Mouse (Mus musculus) ES-E14 (cell line): ENCODE data around the gene Coro1c. TPM values are rescaled to one million over a fixed set of nuclear protein-coding genes. Genes with fewer than 3 reads are reported as not detected.
A peak's percentile ranks its signal among the peaks of the same experiment; 100 is the strongest.

Experiments
- DNase-seq: peaks from one replicate; pipeline ENCODE4 v3.0.0-alpha.2; 2013; ENCODE audit warnings: low read depth, low spot score
- H3K27ac ChIP-seq: 2 replicates; pipeline ENCODE4 v1.5.1; 2012; ENCODE audit warnings: low read depth, mild to moderate bottlenecking, low read length, moderate library complexity, mixed read lengths; ENCODE audit not compliant: poor library complexity, insufficient read depth, severe bottlenecking
- H3K36me3 ChIP-seq: 2 replicates; pipeline ENCODE4 v1.6.1; 2012; ENCODE audit warnings: mild to moderate bottlenecking, low read length, moderate library complexity, mixed read lengths; ENCODE audit not compliant: control insufficient read depth, poor library complexity, insufficient read depth, severe bottlenecking
- H3K4me1 ChIP-seq, 2 experiments: fragments of 150-350 bp in 1 of 2; sonication (generic) in 1 of 2; 2 replicates each; pipeline ENCODE4 v1.6.1; 2012; ENCODE audit warnings: low read length in 2 of 2, mild to moderate bottlenecking in 1 of 2, mixed read lengths in 1 of 2; ENCODE audit not compliant: control insufficient read depth in 2 of 2, insufficient read depth in 2 of 2, poor library complexity in 1 of 2
- H3K4me3 ChIP-seq, 2 experiments: fragments of 150-350 bp in 1 of 2; sonication (generic) in 1 of 2; 2 replicates each; pipeline ENCODE4 v1.5.1; 2012; ENCODE audit warnings: low read length in 2 of 2, low read depth in 1 of 2, mild to moderate bottlenecking in 1 of 2, mixed read lengths in 1 of 2; ENCODE audit not compliant: insufficient read depth in 1 of 2, poor library complexity in 1 of 2, severe bottlenecking in 1 of 2
- H3K9ac ChIP-seq: 2 replicates; pipeline ENCODE4 v1.6.1; 2012; ENCODE audit warnings: low read depth, mild to moderate bottlenecking, low read length, mixed read lengths; ENCODE audit not compliant: poor library complexity, insufficient read depth, severe bottlenecking
- H3K9me3 ChIP-seq: fragments of 150-350 bp; sonication (generic); 2 replicates; pipeline ENCODE4 v1.6.1; 2012; ENCODE audit warnings: low read depth, mild to moderate bottlenecking, low read length; ENCODE audit not compliant: control insufficient read depth, insufficient read depth
- CHD2 ChIP-seq: IDR thresholded peaks from 2 replicates; pipeline ENCODE4 v1.6.1; 2014; ENCODE audit warnings: mild to moderate bottlenecking, low read depth, low read length, inconsistent platforms
- HCFC1 ChIP-seq: IDR thresholded peaks from 2 replicates; pipeline ENCODE4 v1.6.1; 2012; ENCODE audit warnings: low read length, inconsistent platforms, borderline replicate concordance; ENCODE audit not compliant: insufficient read depth
- MAFK ChIP-seq: IDR thresholded peaks from 2 replicates; pipeline ENCODE4 v1.6.1; 2014; ENCODE audit warnings: mild to moderate bottlenecking, low read depth, low read length, inconsistent platforms; ENCODE audit not compliant: insufficient read depth
- ZC3H11A ChIP-seq: IDR thresholded peaks from 2 replicates; pipeline ENCODE4 v1.6.1; 2012; ENCODE audit warnings: low read depth, mild to moderate bottlenecking, inconsistent platforms, low read length, borderline replicate concordance
- ZNF384 ChIP-seq: IDR thresholded peaks from 2 replicates; pipeline ENCODE4 v1.6.1; 2012; ENCODE audit warnings: low read depth, low read length, inconsistent platforms
- in situ Hi-C, 2 experiments: fragments of 600-800 bp; cut with MboI; formaldehyde crosslinking; loops; one replicate each; pipeline ENCODE4 v1.15.1; 2025; ENCODE audit warnings: low sequenced_read_pairs in 2 of 2, inconsistent platforms in 1 of 2; ENCODE audit not compliant: unreplicated experiment in 2 of 2
- total RNA-seq: library from RNA; depleted of rRNA; stranded (reverse); fragments of 300-350 nt; gene quantifications from 2 replicates; pipeline ENCODE4 v1.2.3, GENCODE M21; 2012

Coro1c gene
- total RNA-seq, 1 experiment, result 150 TPM

- no peak overlapping the region for H3K27ac ChIP-seq
- in situ Hi-C loops, result no loop called here
- H3K9me3 ChIP-seq, result no peaks in the 10 kb centered on the region
- peaks cover under 1 to 41% of the 10 kb centered on the region in 2 experiments for H3K4me1 ChIP-seq
- no peak overlapping the region for H3K4me3 ChIP-seq
- H3K36me3 ChIP-seq, result peaks cover 36% of the 10 kb centered on the region; the same call in 1 of the 2 replicates
- no peak overlapping the region for H3K9ac ChIP-seq
- TF ChIP-seq ZC3H11A (no peak), HCFC1 (no peak), MAFK (no peak), ZNF384 (no peak)
- no peak for DNase-seq
Measured at GRCm38 (mm10) chr5:113877565-113877964, 31.0 kb downstream of the Coro1c start.

DNA sequence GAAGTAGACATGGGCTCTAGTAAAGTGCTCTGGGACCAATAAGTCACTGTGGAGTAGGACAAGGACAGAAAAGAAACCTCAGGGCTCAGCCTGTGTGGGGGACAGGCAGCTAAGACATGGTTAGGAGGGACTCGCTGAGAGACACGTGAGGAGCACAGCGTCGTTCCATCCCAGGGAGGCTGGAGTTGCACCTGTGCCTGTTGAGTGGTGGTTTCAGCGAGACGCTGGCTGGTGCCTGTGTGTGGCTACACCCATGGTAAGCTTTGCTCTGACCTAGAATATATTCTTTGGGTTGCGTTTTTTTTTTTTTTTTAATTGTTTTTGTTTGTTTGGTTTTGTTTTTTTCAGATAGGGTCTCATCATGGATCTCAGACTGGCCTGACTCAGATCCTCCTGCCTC, 32.4 kb downstream of the Coro1c start:
- in situ Hi-C loops, result no loop called here
- no peak for DNase-seq
- peaks cover 29% of the 10 kb centered on the region; the same call in 1 of the 2 replicates for H3K36me3 ChIP-seq
- H3K4me3 ChIP-seq, result no peak overlapping the region
- H3K9me3 ChIP-seq, result no peaks in the 10 kb centered on the region
- no peak overlapping the region for H3K27ac ChIP-seq
- H3K4me1 ChIP-seq, result peaks cover 7 to 43% of the 10 kb centered on the region in 2 experiments
- TF ChIP-seq CHD2 (no peak), ZNF384 (no peak), ZC3H11A (no peak), HCFC1 (no peak), MAFK (no peak)
- H3K9ac ChIP-seq, result no peak overlapping the region

- peaks cover 25% of the 10 kb centered on the region; the same call in 1 of the 2 replicates for H3K36me3 ChIP-seq
- no peak overlapping the region for H3K27ac ChIP-seq
- no peak for DNase-seq
- no peaks in the 10 kb centered on the region for H3K9me3 ChIP-seq
- peaks cover 10 to 44% of the 10 kb centered on the region in 2 experiments for H3K4me1 ChIP-seq
- in situ Hi-C loops, result no loop called here
- no peak for TF ChIP-seq HCFC1
- no peak for TF ChIP-seq CHD2
- no peak for TF ChIP-seq ZNF384
- no peak for TF ChIP-seq MAFK
- no peak for TF ChIP-seq ZC3H11A
- H3K4me3 ChIP-seq, result no peak overlapping the region
- H3K9ac ChIP-seq, result no peak overlapping the region
Measured at GRCm38 (mm10) chr5:113875625-113876024, 32.9 kb downstream of the Coro1c start.

DNA sequence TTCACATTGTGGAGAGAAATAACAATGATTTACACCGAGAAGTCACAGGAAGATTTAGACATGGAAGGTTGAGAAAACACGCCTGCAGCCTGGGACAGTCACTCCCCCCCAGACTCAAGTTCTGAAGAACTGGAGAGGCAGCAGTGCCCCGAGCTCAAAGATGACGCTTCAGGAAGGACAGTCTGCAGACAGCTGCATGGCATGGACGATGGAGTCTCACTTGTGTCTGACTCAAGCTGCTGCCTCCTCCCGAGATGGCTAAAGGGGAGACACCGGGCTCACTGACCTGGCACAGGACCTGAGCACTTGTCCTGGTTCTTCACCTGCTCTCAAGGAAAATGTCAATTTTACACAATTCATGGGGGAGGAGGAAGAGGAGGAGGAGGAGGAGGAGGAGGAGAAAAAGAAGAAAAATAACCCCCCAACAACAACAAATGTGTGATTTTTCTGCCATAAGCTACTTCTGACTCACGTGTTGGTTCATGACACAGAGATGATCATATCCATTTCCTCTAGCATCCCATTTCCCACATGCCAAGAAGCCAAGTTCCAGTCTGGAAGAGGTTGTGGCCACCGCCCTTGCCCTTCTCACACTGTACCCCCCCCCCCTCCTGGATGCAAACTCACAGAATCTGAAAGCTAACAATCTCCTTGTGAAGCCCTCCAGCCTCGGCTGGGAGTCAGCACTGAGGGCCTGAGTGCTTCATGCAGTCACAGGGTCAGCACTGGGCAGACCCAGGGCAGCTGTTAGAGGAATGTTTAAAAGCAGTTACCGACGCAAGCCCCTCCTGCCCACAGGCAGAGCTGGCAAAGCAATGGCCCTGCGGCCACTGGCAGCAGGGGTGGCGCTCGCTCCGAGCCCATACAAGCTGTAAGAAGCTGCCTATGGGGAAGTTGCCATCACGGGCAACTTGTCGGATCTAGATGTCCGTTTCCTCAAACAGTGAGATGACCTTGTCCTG, 34.2 kb downstream of the Coro1c start:
- Histone ChIP-seq H3K27ac (peak overlapping the region; percentile 64), H3K4me1 (peaks cover 11 to 44% of the 10 kb centered on the region in 2 experiments), H3K9ac (peak overlapping the region; percentile 15; the same call in 1 of the 2 replicates), H3K4me3 (peak overlapping the region; percentile 7 to 17; a peak in 2 of 4 replicates), H3K9me3 (no peaks in the 10 kb centered on the region), H3K36me3 (peaks cover 19% of the 10 kb centered on the region; the same call in 1 of the 2 replicates)
- no peak for DNase-seq
- TF ChIP-seq HCFC1 (no peak), ZC3H11A (no peak), ZNF384 (no peak), MAFK (no peak), CHD2 (no peak)
- in situ Hi-C loops, result no loop called here
